Mouse (Mus musculus) skeletal muscle tissue, adult 2 months (tissue): Measurements from ENCODE around the gene Rnf212b.
A peak's percentile ranks its signal among the peaks of the same experiment; 100 is the strongest.

Experiments
- DNase-seq: peaks from one replicate; pipeline ENCODE4 v3.0.0-alpha.2; 2012; ENCODE audit warnings: low read depth, low spot score

Rnf212b gene

DNA sequence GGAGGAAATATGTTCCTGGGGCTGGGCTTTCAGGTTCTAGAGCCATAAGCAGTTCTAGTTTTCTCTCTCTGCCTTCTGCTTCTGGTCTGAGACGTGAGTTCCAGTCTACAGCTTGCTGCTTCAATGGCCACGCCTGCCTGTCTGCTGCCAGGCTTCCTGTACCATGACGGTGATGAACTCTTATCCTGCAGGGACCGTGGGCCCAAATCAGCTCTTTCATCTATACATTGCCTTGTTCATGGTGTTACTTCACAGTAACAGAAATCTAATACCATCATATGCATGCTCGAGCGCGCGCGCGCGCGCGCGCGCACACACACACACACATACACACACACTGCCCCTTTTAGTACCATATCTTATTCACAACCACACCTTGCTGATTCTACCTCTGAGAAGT is 17.2 kb upstream of the Rnf212b start:
- no peak for DNase-seq

DNA sequence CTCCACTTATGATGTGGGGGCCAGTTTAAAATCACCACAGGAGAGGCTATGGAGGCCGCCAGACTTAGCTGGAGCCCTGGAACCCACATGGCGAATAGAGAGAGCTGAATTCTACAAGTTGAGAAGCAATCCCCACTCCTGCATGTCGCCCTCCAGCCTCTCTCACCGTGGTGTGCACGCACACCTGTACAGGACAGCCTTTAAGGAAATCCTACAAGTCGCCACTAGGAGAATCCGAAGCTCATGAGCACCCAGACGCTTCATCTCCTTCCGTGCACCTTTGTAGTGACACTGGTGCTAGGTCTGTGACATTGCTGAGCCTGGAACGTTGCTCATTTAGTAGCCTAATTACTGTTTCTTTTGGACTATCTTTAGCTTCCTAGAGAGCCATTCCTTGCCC is 14.3 kb upstream of the Rnf212b start:
- DNase-seq: no peak

DNA sequence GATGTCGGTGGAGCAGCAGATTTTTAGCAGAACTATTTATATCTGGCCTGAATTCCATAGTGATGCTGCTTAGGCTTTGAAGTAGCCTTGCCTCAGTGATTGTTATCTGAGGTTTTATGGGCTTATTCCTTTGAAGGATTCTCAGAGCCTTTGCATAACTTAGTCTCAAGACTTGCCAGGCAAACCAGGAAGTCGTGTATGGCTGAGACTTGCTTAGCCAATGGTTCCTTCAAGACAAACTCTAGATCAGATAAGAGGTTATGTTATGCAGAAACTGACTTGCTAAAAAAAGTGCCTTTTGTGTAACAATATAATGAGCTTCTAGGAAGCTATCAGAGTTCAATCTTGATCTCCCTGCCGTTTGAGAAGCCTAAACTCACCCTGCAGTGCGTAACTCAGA is 11.5 kb upstream of the Rnf212b start:
- DNase-seq: no peak

DNA sequence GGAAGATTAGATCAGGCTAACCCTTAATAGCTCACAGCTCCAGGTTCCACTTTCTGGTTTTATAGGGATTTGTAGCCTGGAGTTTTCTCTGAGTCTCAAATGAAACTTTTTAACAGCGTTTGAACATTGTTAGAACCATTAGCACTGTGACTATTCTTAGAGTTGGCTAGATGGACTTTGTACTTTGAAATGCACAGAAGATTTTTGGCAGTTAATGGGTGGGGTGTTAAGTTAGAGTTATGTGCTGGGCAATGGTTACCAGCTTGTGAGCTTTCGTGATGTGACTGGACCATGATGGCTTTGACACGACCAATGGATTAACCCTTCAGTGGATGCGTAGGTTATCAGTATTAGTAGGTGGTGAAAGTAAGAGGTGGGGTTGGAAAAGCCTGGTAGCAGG is 7.8 kb upstream of the Rnf212b start:
- no peak for DNase-seq

DNA sequence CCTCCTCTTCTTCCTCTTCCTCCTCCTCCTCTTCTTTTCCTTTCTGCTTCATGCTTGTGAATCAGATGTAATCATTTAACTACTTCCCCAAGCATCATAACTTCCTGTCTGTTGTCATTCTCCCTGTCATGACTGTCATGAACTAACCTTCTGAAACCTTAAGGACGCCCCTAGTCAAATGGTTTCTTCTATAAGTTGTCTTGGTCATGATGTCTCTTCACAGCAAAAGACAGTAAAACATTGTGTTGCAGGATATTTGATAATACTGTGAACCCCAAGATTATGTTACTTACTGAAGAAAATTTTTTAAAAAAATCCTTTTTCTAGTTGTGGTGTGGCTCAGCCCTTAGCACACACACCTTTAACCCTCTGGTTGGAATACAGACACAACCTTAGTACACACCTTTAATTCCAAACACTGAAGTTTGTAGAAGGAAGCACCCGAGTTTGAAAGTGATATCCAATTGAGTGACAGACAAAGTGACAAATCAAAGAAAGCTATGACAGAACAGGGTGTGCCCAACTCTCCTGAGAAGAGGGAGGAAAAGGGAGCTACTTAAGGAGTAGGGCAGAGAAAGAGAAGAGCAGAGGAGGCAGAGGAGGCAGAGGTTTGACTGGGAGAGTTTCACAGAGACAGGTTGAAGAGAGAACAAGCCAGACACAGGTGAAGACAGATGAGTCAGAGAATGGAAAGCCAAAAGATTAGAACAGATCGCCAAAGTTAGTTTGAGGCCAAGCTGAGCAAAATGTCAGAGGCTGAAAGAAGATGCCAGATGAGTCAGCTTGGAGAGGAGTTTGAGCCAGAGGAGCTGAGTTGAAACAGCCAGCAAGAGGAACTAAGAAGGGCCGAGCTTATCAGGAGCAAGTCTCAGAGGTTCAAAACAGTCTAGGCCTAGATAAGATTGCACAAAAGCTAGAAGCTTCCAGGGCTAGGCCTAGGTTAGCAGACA is 4.9 kb upstream of the Rnf212b start:
- DNase-seq: peak; percentile 37

DNA sequence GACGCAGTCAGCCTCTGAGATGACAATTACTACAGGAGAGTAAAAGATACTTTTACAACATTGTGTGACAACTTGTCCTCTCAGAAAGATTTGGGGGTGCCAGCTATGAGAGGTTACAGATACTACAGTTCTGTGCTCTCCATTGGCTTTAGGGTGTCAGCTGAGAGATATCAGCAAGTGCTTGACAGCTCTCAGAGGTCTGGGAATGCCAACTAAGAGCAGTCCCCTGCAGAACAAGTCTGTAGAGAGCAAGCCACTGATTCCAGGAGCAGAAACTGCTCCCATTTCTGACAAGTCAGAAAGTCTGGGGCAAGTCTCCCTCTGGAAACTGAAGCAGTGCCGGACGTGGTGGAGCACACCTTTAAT is 4.3 kb upstream of the Rnf212b start:
- no peak for DNase-seq

DNA sequence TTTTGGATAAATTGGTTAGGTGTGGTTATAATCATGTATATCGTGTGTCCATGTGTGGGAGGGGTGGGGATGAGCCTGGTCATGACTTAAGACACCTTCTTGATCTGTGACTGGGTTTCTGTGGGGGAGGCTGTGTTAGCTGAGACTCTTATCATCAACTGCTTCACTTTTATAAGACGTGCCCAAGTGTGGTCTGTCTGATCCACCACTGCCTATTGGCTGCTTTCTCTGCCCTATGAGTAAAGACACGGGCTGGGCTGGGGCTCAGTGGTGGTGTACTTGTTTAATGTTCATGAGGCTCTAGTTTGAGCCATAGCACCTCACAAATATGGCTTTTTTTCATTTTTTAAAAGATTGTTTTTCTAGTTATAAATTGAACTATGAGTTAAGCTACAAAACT is 1.8 kb downstream of the Rnf212b start:
- no peak for DNase-seq

DNA sequence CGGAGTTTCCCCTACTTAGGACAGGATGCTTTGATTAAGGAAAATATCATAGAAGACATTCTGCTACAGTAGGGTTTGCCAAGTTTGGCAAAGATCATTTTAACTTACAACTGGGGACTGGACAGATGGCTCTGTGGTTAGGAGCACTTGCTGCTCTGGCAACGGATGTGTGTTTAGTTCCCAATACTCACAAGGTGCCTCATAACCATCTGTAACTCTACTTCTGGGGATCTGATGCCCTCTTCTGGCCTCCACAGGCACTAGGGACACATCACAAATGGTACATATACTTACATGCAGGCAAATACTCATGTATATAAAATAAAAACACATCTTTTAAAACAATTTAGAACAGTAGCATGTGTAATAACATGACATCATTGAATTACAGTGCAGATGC is 3.9 kb downstream of the Rnf212b start:
- DNase-seq: peak; percentile 13

DNA sequence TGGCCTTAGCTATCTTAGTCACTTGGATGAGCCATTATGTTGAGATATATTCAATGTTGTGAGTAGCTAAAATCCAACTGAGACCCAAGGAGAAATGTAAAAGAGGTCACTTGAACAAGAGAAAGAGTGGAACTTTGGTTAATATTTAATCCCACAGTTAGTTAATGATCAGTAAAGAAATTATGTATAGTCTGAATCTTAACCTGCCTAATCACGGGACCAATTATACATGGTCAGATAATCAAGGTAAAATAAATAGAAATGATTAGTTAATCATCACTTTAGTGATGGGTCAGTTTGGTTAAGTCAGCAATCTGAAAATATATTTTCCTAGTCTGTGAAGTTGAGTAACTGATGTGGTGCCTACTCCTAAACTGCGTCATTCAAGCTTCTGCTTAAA is 8.4 kb downstream of the Rnf212b start:
- DNase-seq: no peak

DNA sequence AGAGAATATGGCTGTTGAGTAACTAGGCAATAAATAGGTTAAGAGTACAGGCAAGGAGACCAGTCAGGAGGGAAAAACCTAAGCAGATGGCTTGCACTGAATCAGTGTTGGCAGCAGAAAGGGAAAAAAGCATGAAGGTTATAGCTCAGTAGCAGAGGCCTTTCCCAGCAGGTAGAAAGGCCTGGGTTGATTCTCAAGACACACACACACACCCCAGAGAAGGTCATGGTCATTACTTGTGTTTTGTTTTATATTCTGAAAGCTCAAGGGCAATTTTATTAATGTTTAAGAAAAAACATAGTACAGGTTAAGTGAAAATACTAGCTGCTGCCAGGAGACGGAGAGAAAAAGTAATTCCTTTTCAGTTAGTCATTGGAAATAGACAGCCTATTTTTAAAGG is 9.8 kb downstream of the Rnf212b start:
- no peak for DNase-seq

DNA sequence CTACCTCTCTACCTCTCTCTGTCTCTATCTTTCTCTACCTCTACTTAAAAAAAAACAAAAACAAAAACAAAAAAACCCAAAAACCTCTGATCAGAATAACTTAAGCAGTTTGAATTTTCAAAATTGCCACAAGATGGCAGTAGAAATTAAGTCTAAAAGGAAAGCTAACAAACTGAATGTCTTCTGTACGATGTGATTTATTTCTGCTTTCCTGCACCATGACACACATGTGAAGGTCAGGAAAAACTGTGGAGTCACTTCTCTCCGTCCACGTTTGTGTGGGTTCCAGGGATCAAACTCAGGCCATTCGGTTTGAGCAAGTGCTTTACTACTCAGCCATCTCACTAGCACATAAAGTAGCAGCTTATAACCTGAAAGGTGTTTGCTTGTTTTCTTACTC is 29.5 kb downstream of the Rnf212b start:
- peak; percentile 41 for DNase-seq

DNA sequence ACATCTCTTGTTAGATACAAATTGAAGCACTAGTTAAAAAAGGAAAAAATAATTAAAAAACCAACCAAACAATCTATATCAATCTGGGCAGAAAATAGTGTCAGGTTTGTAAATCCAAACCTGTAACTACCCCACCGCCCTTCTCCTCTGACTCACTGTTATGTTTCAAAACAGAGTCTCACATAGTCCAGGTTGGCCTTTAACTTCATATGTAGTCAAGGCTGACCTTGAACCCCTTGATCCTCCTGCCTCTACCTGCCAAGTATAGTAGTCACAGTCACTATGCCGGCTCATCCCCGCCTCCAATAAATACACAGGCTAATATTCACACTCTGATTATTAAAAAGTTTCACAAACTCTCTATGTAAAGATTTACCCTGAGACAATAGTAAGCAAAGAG is 41.8 kb downstream of the Rnf212b start:
- DNase-seq: no peak

DNA sequence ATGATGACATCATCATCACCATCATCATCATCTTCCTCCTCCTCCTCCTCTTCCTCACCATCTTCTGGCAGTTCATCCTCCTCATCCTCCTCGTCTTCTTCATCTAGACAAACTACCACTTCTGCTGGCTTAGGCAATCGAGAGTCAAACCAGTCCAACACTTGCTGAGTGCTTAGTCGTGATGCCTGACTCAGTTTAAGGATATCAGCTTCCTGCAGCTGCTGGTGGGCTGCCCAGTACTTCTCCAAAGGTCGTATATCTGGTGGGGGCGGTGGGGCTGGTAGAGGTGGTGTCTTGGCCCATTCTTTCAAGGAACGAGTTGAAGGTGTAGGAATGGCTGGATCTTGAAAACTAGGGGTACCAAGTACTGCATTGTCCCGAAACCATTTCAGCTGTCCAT is 42.8 kb downstream of the Rnf212b start:
- DNase-seq: no peak

DNA sequence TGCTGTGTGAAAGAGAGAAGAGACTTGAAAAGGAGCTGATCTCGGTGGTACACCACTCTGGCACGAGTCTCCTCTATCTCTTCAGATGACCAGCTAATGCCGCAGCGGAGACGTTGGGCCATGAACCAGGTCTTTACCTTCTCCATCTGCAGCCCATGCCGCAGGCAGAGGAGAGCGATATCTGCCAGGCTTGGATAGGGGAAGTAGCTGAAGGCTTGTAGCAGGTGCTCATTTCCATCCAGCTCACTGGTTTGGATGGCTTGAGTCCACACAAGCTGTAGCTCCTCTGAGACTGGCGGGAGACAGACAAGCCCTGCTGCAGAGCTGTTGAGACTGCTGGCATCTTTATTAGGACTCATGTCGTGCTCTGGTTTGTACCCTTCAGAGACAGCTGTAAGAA is 44.0 kb downstream of the Rnf212b start:
- DNase-seq: no peak

DNA sequence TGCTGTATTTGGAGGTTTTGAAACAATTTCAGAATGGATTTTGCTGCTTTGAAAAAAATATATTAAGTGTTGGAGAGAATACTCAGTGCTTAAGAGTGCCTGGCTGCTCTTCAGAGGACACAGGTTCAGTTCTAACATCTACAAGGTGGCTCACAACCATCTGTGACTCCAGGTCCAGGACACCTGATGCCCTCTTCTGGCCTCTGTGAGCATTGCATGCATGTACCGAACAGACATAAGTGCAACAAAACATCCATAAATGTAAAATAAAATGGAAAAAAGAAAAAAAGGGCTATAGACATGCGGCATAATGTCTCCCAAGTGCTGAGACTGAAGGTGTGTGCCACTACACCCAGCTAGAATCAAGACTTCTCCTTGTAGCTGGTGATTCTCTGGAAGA is 46.6 kb downstream of the Rnf212b start:
- no peak for DNase-seq

DNA sequence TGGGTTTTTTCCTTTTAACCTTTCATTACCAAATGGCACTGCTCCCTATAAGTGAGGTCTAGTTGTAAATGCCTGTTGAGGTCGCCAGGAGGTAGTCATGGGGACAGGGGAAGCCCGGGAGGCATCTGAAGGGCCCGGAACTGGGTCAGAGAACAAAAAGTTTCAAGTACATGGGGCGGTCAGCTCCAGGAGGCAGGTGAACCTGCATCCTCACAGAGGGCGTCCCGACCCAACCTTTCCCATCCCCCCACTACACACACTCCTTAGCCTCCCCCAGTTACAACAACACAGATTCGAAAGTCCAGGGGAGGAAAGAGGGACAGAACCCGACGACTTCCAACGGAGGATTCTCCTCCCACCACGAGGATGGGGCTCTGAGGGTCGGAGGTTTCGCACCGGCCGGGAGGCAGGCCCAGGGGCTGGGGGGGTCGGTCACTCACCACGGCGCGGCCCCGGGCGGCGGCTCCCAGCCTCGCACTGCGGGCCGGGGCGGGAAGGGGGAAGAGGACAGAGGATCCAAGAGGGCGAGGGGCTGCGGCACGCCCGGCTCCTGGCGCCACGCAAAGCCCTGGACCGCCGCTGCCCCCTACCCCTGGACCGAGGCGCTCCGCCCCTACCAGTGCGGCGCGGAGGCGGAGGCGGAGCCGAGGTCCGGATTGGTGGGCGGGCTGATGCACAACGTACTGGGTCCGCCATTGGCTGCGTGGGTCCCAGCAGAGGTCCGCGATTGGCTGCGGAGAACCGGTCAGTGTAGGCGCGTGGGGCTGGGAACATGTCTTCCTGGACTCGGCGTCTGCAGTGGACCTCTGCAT is 49.8 kb downstream of the Rnf212b start:
- peak; percentile 91 for DNase-seq

DNA sequence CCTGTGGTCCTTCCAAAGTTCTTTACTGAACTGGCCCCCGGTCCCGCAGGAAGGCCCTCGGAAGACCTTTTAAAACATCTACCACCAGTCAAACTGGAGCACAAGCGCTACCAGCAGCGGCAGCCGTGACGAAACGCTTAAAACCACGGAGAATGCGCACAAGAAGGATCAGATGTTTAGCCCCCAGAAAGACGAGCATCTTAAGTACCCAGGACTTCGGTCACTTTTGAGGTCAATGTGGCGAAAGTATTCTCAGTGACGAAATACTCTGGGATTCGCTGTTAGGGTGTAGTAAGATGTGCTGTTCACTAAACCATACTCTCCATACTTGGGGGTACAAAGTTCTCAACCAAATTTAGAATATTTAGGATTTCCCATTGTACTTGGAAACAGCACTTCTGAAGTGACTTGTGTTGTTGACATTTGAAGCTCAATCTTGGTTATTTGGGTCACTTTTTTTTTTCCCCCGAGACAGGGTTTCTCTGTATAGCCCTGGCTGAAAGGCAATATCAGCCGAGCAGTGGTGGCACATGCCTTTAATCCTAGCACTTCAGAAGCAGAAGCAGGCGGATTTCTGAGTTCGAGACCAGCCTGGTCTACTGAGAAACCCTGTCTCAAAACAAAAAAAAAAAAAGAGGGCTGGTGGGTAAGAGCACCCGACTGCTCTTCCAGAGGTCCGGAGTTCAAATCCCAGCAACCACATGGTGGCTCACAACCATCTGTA is 50.5 kb downstream of the Rnf212b start:
- DNase-seq: no peak

DNA sequence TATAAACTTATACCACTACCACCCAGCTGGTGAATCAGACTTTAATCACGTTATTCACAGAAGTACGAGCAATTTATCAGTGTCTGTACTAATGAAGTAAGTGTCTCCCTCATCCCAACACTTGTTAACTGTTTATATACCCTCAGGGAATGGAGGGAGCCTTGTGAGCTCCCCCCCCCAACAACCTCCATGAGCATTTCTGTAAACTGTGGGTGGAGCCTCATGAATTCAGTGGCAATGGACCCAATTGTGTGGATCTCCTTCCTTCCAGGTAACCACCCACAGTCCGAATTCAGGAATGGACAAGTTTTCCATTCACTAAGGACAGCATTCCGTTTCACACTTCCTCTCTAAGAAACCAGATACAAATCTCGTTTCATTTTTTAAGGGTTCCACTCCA is 51.7 kb downstream of the Rnf212b start:
- DNase-seq: no peak

DNA sequence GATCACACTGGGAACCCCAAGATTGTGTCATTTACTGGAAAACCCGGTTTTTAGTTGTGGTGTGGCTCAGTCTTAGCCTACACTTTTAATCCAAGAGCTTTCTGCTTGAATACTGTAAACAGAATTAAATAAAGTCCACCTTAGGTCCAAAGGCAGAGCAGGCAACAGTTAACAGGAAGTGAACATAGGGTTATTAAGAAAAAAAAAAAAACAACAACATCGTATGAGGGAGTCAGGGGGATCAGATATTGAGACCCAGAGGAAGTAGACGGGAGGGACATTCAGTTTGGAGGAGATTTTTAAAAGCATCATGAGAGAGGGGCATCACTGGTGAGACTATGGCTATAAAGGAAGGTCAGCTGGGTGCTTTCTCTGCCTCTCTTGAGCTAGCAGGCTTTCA is 52.3 kb downstream of the Rnf212b start:
- no peak for DNase-seq

DNA sequence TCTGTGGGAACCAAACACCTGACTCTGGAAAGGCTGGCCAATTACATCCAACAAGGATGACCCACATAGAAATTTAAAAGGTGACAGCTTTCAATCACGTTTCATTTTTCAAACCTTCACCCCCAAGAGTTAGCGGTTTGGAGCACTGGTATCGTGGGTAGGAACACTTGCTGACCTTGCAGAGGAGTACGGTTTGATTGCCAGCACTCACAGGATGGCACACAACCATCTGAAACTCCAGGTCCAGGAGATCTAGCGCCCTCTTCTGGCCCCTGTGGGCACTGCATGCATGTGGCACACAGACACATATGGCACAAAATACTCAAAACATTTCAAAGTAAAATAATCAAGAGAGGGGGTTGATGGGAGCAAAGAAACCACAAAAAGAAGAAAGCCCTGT is 53.0 kb downstream of the Rnf212b start:
- no peak for DNase-seq

DNA sequence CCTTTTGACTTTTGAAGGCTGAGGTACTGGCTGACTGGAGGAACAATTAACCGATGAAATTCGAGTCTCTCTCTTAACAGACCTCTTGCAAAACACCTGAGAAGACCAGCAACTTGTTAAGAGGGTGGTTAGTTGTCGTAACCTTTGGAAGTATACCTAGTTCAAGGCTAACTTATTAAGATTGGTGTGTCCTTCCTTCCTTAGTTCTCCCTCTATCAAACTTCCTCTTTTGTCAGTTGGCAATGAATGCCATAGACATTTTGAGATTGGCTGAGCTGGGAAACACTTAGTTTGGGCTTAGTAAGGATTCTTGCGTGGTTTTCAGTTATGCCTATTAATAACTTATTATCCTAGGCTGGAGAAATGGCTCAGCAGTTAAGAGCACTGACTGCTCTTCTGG is 54.1 kb downstream of the Rnf212b start:
- DNase-seq: no peak

DNA sequence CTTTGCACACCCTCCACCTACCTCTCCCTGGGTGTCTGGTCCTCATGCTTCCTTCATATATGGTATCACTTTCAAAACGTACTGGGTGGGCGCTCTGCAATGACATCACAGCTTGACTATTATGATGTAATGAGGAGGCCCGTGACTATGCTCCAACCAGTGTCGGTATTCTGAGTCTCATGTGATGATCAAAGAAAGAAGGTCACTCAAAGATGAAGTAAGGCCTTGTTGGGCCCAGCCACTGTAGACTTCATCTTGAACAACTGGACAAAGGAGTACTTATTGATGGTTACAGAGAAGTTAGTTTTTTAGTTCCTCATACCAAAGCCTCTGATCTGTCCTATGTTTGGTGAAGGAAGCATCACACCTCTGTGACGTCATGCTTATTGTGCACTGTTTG is 56.9 kb downstream of the Rnf212b start, which contains the start of gene Homez:
Homez (minus strand) TSS at position 101 of the 400 bp plus-strand sequence.
- no peak for DNase-seq
